Mouse (Mus musculus): ENCODE data around the gene Hopx.

GRCm38 (mm10) chr5:77124165-77124564, 9.2 kb upstream of the Hopx start:
- TF ChIP-seq CTCF (conservative IDR thresholded peaks at IDR 0.05; ENCODE audit: low read length) = no peak
- TF ChIP-seq NANOG (IDR thresholded peaks at IDR 0.05; ENCODE audit: borderline replicate concordance, low read length) = no peak
